Mouse (Mus musculus) kidney, postnatal 0 days (tissue): ENCODE results near the gene Pgf. TPM values are rescaled to one million over a fixed set of nuclear protein-coding genes. Genes with fewer than 3 reads are reported as not detected.
A peak's percentile ranks its signal among the peaks of the same experiment; 100 is the strongest.

Experiments
- ATAC-seq: fragments of 200-750 bp; cut with Nextera tagmentation; replicated peaks from 2 replicates; pipeline ENCODE4 v1.8.0; 2017; ENCODE audit warnings: low read depth, moderate number of reproducible peaks, moderate TSS enrichment, moderate library complexity; ENCODE audit not compliant: low FRiP score
- DNase-seq: peaks from one replicate; pipeline ENCODE4 v3.0.0-alpha.2; 2016; ENCODE audit warnings: low spot score
- H3K27ac ChIP-seq: fragments of 300-500 bp; sonication (generic); 2 replicates; pipeline ENCODE4 v1.5.1; 2014; ENCODE audit warnings: mild to moderate bottlenecking
- H3K27me3 ChIP-seq: fragments of 300-500 bp; sonication (generic); 2 replicates; pipeline ENCODE4 v1.6.1; 2014; ENCODE audit warnings: low read length, mixed read lengths; ENCODE audit not compliant: insufficient read depth
- H3K36me3 ChIP-seq: fragments of 300-500 bp; sonication (generic); 2 replicates; pipeline ENCODE4 v1.6.1; 2014; ENCODE audit warnings: low read length, mixed read lengths; ENCODE audit not compliant: insufficient read depth
- H3K4me1 ChIP-seq: fragments of 300-500 bp; sonication (generic); replicated peaks from 2 replicates; pipeline ENCODE4 v1.6.1; 2014; ENCODE audit warnings: antibody characterized with exemption, low read length, mixed read lengths; ENCODE audit not compliant: insufficient read depth
- H3K4me2 ChIP-seq: fragments of 300-500 bp; sonication (generic); 2 replicates; pipeline ENCODE4 v1.6.1; 2014; ENCODE audit warnings: mild to moderate bottlenecking, low read length, moderate library complexity, mixed read lengths
- H3K4me3 ChIP-seq: fragments of 300-500 bp; sonication (generic); replicated peaks from 2 replicates; pipeline ENCODE4 v1.5.1; 2014; ENCODE audit warnings: low read depth, low read length
- H3K9ac ChIP-seq: fragments of 300-500 bp; sonication (generic); 2 replicates; pipeline ENCODE4 v1.6.1; 2014; ENCODE audit warnings: low read depth, low read length
- H3K9me3 ChIP-seq: fragments of 300-500 bp; sonication (generic); replicated peaks from 2 replicates; pipeline ENCODE4 v1.6.1; 2016; ENCODE audit warnings: low read length, inconsistent platforms, mixed read lengths
- CTCF ChIP-seq: IDR thresholded peaks from 2 replicates; pipeline ENCODE4 v1.5.1; 2016; ENCODE audit warnings: antibody characterized with exemption, low read depth, mild to moderate bottlenecking, moderate library complexity
- WGBS: fragments of 180-500 bp; shearing (Covaris S2); extraction: QIAGEN DNeasy Blood & Tissue Kit; methylation state at CpG from one replicate; pipeline ENCODE4 v1.1.7; 2014; 5-methylcytosine and 5-hydroxymethylcytosine counted together
- polyA plus RNA-seq: library from polyadenylated mRNA; unstranded; fragments of >200 nt; fragmentation: Nextera tagmentation; extraction: Ambion mirVana; gene quantifications from 2 replicates; pipeline ENCODE4 v1.2.1, GENCODE M21; 2015

Gene Pgf
- polyA plus RNA-seq, 1 experiment from 2014 or later, result 6.1 TPM

DNA sequence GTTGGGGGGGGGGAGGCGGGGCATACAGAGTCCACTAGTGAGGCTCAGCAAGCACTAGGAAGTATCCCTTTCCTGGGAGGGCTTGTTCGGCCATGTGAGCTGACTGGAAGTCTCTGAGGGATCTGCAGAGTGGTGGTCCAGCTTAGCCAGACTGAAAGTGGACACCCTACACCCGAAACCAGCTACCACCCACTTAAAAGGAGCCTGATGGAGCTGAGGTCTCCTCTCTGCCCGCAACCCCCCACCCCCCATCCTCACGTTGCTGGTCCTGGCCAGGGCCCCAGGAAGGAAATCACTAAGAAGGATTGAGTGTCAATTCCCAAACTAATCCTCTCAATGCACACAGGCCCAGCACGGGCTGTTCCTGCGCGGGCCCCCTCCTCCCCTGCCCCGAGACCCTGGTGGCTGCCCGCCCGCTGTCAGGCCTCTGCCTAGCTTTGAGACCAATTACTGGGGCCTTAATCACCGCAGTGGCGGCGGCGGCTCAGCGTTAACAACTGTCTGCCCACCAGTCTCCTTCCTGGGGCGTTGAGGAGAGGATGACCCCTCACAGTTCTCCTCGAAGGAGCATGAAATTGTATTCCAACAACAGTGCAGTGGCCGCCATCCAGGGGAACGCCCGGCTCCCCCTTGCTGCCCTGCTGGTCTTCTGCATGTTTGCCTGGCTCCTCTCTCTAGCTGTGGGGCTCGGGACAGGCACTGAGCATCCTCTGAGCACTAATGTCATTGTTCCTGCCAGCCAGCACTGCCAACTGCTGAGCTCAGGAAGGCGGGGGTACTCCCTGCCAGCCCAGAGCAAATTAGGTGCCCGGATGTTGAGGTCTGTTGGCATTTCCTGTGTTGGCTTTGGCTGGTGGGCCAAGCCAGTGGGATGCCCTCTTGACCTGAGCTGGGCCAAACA is 23.6 kb upstream of the Pgf start:
- TF ChIP-seq CTCF, result 0 out of 2 replicates have a peak, but pooled peaks have one; percentile 4

DNA sequence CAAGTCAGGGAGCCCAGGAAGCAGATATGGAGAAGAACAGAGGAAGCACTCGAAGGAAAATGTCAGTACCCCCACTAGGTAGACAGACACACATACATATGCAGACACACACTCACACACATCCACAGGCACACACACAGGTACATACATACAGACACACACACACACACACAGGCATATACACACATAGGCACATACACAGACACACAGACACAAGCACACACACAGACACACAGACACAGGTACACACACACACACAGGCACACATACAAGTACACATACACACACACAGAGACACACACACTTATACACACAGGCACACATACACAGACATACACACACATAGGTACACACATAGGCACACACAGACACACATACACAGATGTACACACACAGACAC is 22.4 kb upstream of the Pgf start:
- 0 out of 2 replicates have a peak, but pooled peaks cover 3% of the 10 kb centered on the region for H3K27me3 ChIP-seq
- H3K4me1 ChIP-seq, result peaks cover 11% of the 10 kb centered on the region
- H3K4me2 ChIP-seq, result no peak overlapping the region
- TF ChIP-seq CTCF, result no peak
- no peak for DNase-seq
- 67% methylated on average over 1 of the region's 1 CpGs for WGBS
- no peaks in the 10 kb centered on the region for H3K36me3 ChIP-seq
- H3K9ac ChIP-seq, result no peak overlapping the region
- H3K4me3 ChIP-seq, result no peak overlapping the region
- no peak overlapping the region for H3K27ac ChIP-seq
- H3K9me3 ChIP-seq, result no peaks in the 10 kb centered on the region
- 0 out of 2 replicates have a peak, but pooled peaks have one; percentile 9 for ATAC-seq

More for the DNA sequence above, 23.6 kb upstream of the Pgf start:
- 0 out of 2 replicates have a peak, but pooled peaks cover 9% of the 10 kb centered on the region for H3K4me1 ChIP-seq
- H3K36me3 ChIP-seq, result no peaks in the 10 kb centered on the region
- H3K27ac ChIP-seq, result no peak overlapping the region
- no peak overlapping the region for H3K4me2 ChIP-seq
- DNase-seq, result no peak
- no peaks in the 10 kb centered on the region for H3K9me3 ChIP-seq
- 0 out of 2 replicates have a peak, but pooled peaks cover 3% of the 10 kb centered on the region for H3K27me3 ChIP-seq
- no peak overlapping the region for H3K4me3 ChIP-seq
- H3K9ac ChIP-seq, result no peak overlapping the region
- 0 out of 2 replicates have a peak, but pooled peaks have one; percentile 1 for ATAC-seq
- 20% methylated on average over 24 of the region's 24 CpGs for WGBS

DNA sequence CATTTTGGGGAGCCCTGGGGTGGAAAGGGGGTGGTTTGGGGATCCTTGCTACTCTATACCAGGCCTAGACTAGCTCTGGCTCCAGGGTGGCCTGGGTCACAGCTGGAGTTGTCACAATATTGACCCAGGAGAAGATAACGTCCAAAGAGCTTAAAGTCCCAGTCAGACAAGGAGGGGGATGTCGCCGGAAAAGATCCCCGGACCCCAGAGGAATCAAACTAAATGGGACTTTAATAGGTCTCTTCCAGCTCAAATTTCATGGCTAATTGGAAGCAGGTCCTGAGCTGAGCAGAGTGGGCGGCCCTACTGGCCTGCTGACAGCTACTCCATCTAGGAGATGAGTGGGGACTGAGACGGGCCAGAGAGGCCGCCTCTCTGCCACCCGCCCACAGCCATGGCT is 20.3 kb upstream of the Pgf start:
- TF ChIP-seq CTCF, result no peak
- Histone ChIP-seq H3K4me2 (no peak overlapping the region), H3K27me3 (0 out of 2 replicates have a peak, but pooled peaks cover 3% of the 10 kb centered on the region), H3K9ac (no peak overlapping the region), H3K27ac (no peak overlapping the region), H3K9me3 (no peaks in the 10 kb centered on the region), H3K36me3 (no peaks in the 10 kb centered on the region), H3K4me1 (peaks cover 20% of the 10 kb centered on the region), H3K4me3 (no peak overlapping the region)
- ATAC-seq, result no peak
- WGBS, result 23% methylated on average over 8 of the region's 8 CpGs
- no peak for DNase-seq

DNA sequence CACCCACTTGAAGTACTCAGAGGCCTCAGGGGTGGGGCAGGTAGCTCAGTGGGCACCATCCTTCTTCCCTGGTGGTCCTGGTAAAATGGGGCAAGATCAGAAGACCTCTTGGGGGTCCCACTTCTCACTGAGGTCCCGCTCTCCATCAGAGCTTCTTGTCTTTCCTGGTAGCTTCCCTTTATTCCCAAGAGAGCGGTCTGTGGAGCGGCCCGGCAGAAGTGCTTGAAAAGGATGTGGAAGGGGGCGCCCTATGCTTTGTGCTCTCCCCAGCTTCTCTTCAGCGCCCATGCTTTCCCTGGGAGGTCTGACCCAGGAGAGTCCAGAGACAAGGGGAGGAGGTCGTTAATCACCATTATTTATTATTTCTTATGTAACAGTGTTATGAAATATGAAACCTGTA is 19.8 kb upstream of the Pgf start:
- H3K9me3 ChIP-seq, result no peaks in the 10 kb centered on the region
- 0 out of 2 replicates have a peak, but pooled peaks cover 3% of the 10 kb centered on the region for H3K27me3 ChIP-seq
- H3K4me1 ChIP-seq, result peaks cover 20% of the 10 kb centered on the region
- no peaks in the 10 kb centered on the region for H3K36me3 ChIP-seq
- no peak overlapping the region for H3K27ac ChIP-seq
- no peak overlapping the region for H3K4me2 ChIP-seq
- ATAC-seq (no peak), DNase-seq (peak; percentile 54)
- H3K4me3 ChIP-seq, result no peak overlapping the region
- no peak overlapping the region for H3K9ac ChIP-seq
- TF ChIP-seq CTCF, result no peak
- WGBS, result 58% methylated on average over 7 of the region's 7 CpGs

DNA sequence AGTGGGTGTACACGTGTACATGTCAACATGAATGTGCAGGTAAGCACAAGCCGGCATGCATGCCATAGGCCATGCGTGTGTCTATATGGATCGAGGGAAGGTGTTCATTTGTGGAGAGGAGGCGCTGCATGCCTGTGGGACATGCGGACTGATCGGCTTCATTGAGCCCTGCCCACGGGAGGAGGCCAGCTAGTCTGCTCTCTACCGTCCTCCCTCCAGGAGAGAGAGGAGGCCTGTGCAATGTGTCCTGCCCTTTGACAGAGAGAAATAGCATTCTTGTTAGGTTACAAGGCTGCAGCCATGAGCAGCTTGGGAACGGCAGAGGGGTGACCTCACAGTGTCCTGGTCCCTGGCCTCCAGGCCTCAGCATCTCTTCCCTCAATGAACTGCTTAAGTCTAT is 18.6 kb upstream of the Pgf start:
- Histone ChIP-seq H3K4me3 (no peak overlapping the region), H3K9ac (no peak overlapping the region), H3K4me2 (no peak overlapping the region), H3K9me3 (no peaks in the 10 kb centered on the region), H3K27ac (no peak overlapping the region), H3K4me1 (peaks cover 13% of the 10 kb centered on the region), H3K36me3 (no peaks in the 10 kb centered on the region), H3K27me3 (0 out of 2 replicates have a peak, but pooled peaks cover 3% of the 10 kb centered on the region)
- WGBS, result 65% methylated on average over 10 of the region's 10 CpGs
- no peak for TF ChIP-seq CTCF
- ATAC-seq (no peak), DNase-seq (no peak)

DNA sequence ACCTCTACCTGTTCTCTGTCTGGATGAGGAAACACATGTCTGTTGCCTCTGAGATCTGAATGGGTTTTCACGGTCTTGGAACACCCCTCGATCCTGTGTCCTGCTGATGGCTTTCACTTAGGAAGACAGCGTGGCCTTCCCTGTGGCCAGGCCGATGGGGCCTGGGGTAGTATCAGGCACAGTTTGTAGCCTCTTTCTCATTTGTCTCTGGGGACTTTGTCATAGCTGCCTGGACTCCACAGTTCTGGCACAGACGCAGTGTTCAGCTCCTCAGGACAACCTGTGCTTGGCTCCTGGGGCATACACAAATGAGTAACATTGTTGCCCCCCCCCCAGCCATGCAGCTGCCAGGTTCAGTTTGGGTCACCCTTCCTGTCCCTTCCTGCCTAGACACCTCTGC is 17.5 kb upstream of the Pgf start:
- Histone ChIP-seq H3K27me3 (0 out of 2 replicates have a peak, but pooled peaks cover 3% of the 10 kb centered on the region), H3K36me3 (no peaks in the 10 kb centered on the region), H3K4me1 (peaks cover 11% of the 10 kb centered on the region), H3K9me3 (no peaks in the 10 kb centered on the region), H3K9ac (no peak overlapping the region), H3K4me2 (no peak overlapping the region), H3K27ac (peak overlapping the region; percentile 31; the same call in 1 of the 2 replicates), H3K4me3 (no peak overlapping the region)
- WGBS, result 76% methylated on average over 5 of the region's 5 CpGs
- TF ChIP-seq CTCF, result no peak
- no peak for ATAC-seq
- DNase-seq, result no peak
